Mouse (Mus musculus) lung, postnatal 0 days (tissue): ENCODE results near the gene Brinp1. TPM values are rescaled to one million over a fixed set of nuclear protein-coding genes. Genes with fewer than 3 reads are reported as not detected.

Source experiments
- ATAC-seq: fragments of 200-750 bp; cut with Nextera tagmentation; 2 replicates; pipeline ENCODE4 v1.8.0; 2017; ENCODE audit warnings: moderate library complexity
- DNase-seq: peaks from one replicate; pipeline ENCODE4 v3.0.0-alpha.2; 2016; ENCODE audit warnings: low spot score
- H3K27ac ChIP-seq: fragments of 300-500 bp; sonication (generic); 2 replicates; pipeline ENCODE4 v1.5.1; 2014; ENCODE audit warnings: antibody characterized with exemption, mild to moderate bottlenecking, low read length, mixed read lengths
- H3K27me3 ChIP-seq: fragments of 300-500 bp; sonication (generic); replicated peaks from 2 replicates; pipeline ENCODE4 v1.6.1; 2014; ENCODE audit warnings: low read length, mixed read lengths; ENCODE audit not compliant: insufficient read depth
- H3K36me3 ChIP-seq: fragments of 300-500 bp; sonication (generic); 2 replicates; pipeline ENCODE4 v1.6.1; 2014; ENCODE audit warnings: low read length, mixed read lengths; ENCODE audit not compliant: insufficient read depth
- H3K4me1 ChIP-seq: fragments of 300-500 bp; sonication (generic); 2 replicates; pipeline ENCODE4 v1.6.1; 2014; ENCODE audit warnings: antibody characterized with exemption, low read depth, low read length, mixed read lengths; ENCODE audit not compliant: insufficient read depth
- H3K4me2 ChIP-seq: fragments of 300-500 bp; sonication (generic); replicated peaks from 2 replicates; pipeline ENCODE4 v1.6.1; 2014; ENCODE audit warnings: low read depth, mild to moderate bottlenecking, low read length, moderate library complexity, mixed read lengths
- H3K4me3 ChIP-seq: fragments of 300-500 bp; sonication (generic); 2 replicates; pipeline ENCODE4 v1.5.1; 2014; ENCODE audit warnings: low read depth, low read length
- H3K9ac ChIP-seq: fragments of 300-500 bp; sonication (generic); replicated peaks from 2 replicates; pipeline ENCODE4 v1.6.1; 2014; ENCODE audit warnings: low read depth, mild to moderate bottlenecking
- H3K9me3 ChIP-seq: fragments of 300-500 bp; sonication (generic); 2 replicates; pipeline ENCODE4 v1.6.1; 2016; ENCODE audit warnings: low read length, mixed read lengths
- CTCF ChIP-seq: IDR thresholded peaks from 2 replicates; pipeline ENCODE4 v1.5.1; 2016; ENCODE audit warnings: antibody characterized with exemption, mild to moderate bottlenecking
- EP300 ChIP-seq: IDR thresholded peaks from 2 replicates; pipeline ENCODE4 v1.6.1; 2016; ENCODE audit warnings: antibody characterized with exemption, mild to moderate bottlenecking, control low read depth
- WGBS: fragments of 180-500 bp; shearing (Covaris S2); extraction: QIAGEN DNeasy Blood & Tissue Kit; methylation state at CpG from one replicate; pipeline ENCODE4 v1.1.7; 2014; 5-methylcytosine and 5-hydroxymethylcytosine counted together
- polyA plus RNA-seq: library from polyadenylated mRNA; unstranded; fragments of >200 nt; fragmentation: Nextera tagmentation; extraction: Ambion mirVana; gene quantifications from 2 replicates; pipeline ENCODE4 v1.2.1, GENCODE M21; 2015

The Brinp1 gene
- polyA plus RNA-seq, 1 experiment from 2014 or later, result 13.6 TPM

- Histone ChIP-seq H3K9ac (no peak overlapping the region), H3K36me3 (no peaks in the 10 kb centered on the region), H3K9me3 (no peaks in the 10 kb centered on the region), H3K4me2 (no peak overlapping the region), H3K27me3 (no peaks in the 10 kb centered on the region), H3K4me1 (no peaks in the 10 kb centered on the region), H3K4me3 (no peak overlapping the region), H3K27ac (no peak overlapping the region)
- ATAC-seq (no peak), DNase-seq (no peak)
- 79% methylated on average over 2 of the region's 2 CpGs for WGBS
- TF ChIP-seq CTCF (no peak), EP300 (no peak)
These were observed 11.3 kb downstream of the Brinp1 start for GRCm38 (mm10) chr4:68942938-68943337.

GRCm38 (mm10) chr4:68930022-68930421 lies 24.2 kb downstream of the Brinp1 start:
- 58% methylated on average over 3 of the region's 3 CpGs for WGBS
- ATAC-seq (no peak), DNase-seq (no peak)
- no peak for TF ChIP-seq EP300
- no peak for TF ChIP-seq CTCF
- Histone ChIP-seq H3K27ac (no peak overlapping the region), H3K4me1 (no peaks in the 10 kb centered on the region), H3K27me3 (no peaks in the 10 kb centered on the region), H3K9me3 (no peaks in the 10 kb centered on the region), H3K36me3 (no peaks in the 10 kb centered on the region), H3K4me3 (no peak overlapping the region), H3K9ac (no peak overlapping the region), H3K4me2 (no peak overlapping the region)

- H3K4me2 ChIP-seq, result no peak overlapping the region
- H3K4me1 ChIP-seq, result no peaks in the 10 kb centered on the region
- no peak overlapping the region for H3K9ac ChIP-seq
- ATAC-seq, result no peak
- no peak overlapping the region for H3K4me3 ChIP-seq
- no peak overlapping the region for H3K27ac ChIP-seq
- TF ChIP-seq EP300, result no peak
- no peak for TF ChIP-seq CTCF
- DNase-seq, result no peak
- no peaks in the 10 kb centered on the region for H3K27me3 ChIP-seq
- H3K9me3 ChIP-seq, result no peaks in the 10 kb centered on the region
- WGBS, result 84% methylated on average over 2 of the region's 2 CpGs
- H3K36me3 ChIP-seq, result no peaks in the 10 kb centered on the region
These were observed 28.1 kb downstream of the Brinp1 start for GRCm38 (mm10) chr4:68926091-68926490.

GRCm38 (mm10) chr4:68922944-68923343 lies 31.3 kb downstream of the Brinp1 start:
- DNase-seq (no peak), ATAC-seq (no peak)
- no peak overlapping the region for H3K9ac ChIP-seq

GRCm38 (mm10) chr4:68922504-68922903 lies 31.7 kb downstream of the Brinp1 start:
- Histone ChIP-seq H3K4me1 (no peaks in the 10 kb centered on the region), H3K27ac (no peak overlapping the region), H3K4me3 (no peak overlapping the region), H3K9ac (no peak overlapping the region), H3K9me3 (no peaks in the 10 kb centered on the region), H3K27me3 (no peaks in the 10 kb centered on the region), H3K4me2 (no peak overlapping the region), H3K36me3 (no peaks in the 10 kb centered on the region)
- TF ChIP-seq CTCF (no peak), EP300 (no peak)
- ATAC-seq (no peak), DNase-seq (no peak)
- WGBS, result 70% methylated on average over 1 of the region's 1 CpGs

More at GRCm38 (mm10) chr4:68922944-68923343, 31.3 kb downstream of the Brinp1 start:
- TF ChIP-seq EP300, result no peak
- H3K36me3 ChIP-seq, result no peaks in the 10 kb centered on the region
- H3K4me1 ChIP-seq, result no peaks in the 10 kb centered on the region
- H3K27ac ChIP-seq, result no peak overlapping the region
- 50% methylated on average over 1 of the region's 1 CpGs for WGBS
- H3K9me3 ChIP-seq, result no peaks in the 10 kb centered on the region
- no peaks in the 10 kb centered on the region for H3K27me3 ChIP-seq
- no peak overlapping the region for H3K4me2 ChIP-seq
- H3K4me3 ChIP-seq, result no peak overlapping the region

- TF ChIP-seq EP300 (no peak), CTCF (no peak)
- 53% methylated on average over 3 of the region's 3 CpGs for WGBS
- Histone ChIP-seq H3K4me2 (no peak overlapping the region), H3K27me3 (no peaks in the 10 kb centered on the region), H3K4me1 (no peaks in the 10 kb centered on the region), H3K27ac (no peak overlapping the region), H3K36me3 (no peaks in the 10 kb centered on the region), H3K9ac (no peak overlapping the region), H3K4me3 (no peak overlapping the region), H3K9me3 (no peaks in the 10 kb centered on the region)
- ATAC-seq (no peak), DNase-seq (peak; percentile 7)
These were observed 34.1 kb downstream of the Brinp1 start for GRCm38 (mm10) chr4:68920127-68920526.

- no peaks in the 10 kb centered on the region for H3K9me3 ChIP-seq
- H3K9ac ChIP-seq, result no peak overlapping the region
- ATAC-seq, result no peak
- no peaks in the 10 kb centered on the region for H3K36me3 ChIP-seq
- 37% methylated on average over 3 of the region's 3 CpGs for WGBS
- DNase-seq, result no peak
- no peak overlapping the region for H3K4me2 ChIP-seq
- no peaks in the 10 kb centered on the region for H3K27me3 ChIP-seq
- H3K4me1 ChIP-seq, result no peaks in the 10 kb centered on the region
- TF ChIP-seq CTCF, result no peak
- TF ChIP-seq EP300, result no peak
- H3K27ac ChIP-seq, result no peak overlapping the region
- no peak overlapping the region for H3K4me3 ChIP-seq
These were observed 43.3 kb downstream of the Brinp1 start for GRCm38 (mm10) chr4:68910942-68911341.
